Mouse (Mus musculus) hindbrain, embryonic 12.5 days (tissue): Measurements from ENCODE around the gene Pla2g7. TPM values are rescaled to one million over a fixed set of nuclear protein-coding genes. Genes with fewer than 3 reads are reported as not detected.
"Not testable (repeated sequence)": the region's sequence is repeated elsewhere in the genome, so short reads cannot be mapped to it uniquely, and the experiment has no call there.

Experiments
- ATAC-seq: fragments of 200-750 bp; cut with Nextera tagmentation; 2 replicates; pipeline ENCODE4 v1.8.0; 2017; ENCODE audit warnings: moderate TSS enrichment; ENCODE audit not compliant: low FRiP score
- H3K27ac ChIP-seq: fragments of 300-500 bp; sonication (generic); 2 replicates; pipeline ENCODE4 v1.5.1; 2016; ENCODE audit warnings: mild to moderate bottlenecking
- H3K27me3 ChIP-seq: fragments of 300-500 bp; sonication (generic); 2 replicates; pipeline ENCODE4 v1.6.1; 2016; ENCODE audit warnings: mild to moderate bottlenecking
- H3K36me3 ChIP-seq: fragments of 300-500 bp; sonication (generic); 2 replicates; pipeline ENCODE4 v1.6.1; 2016; ENCODE audit warnings: mild to moderate bottlenecking
- H3K4me1 ChIP-seq: fragments of 300-500 bp; sonication (generic); 2 replicates; pipeline ENCODE4 v1.6.1; 2016
- H3K4me2 ChIP-seq: fragments of 300-500 bp; sonication (generic); replicated peaks from 2 replicates; pipeline ENCODE4 v1.6.1; 2016; ENCODE audit warnings: mild to moderate bottlenecking
- H3K4me3 ChIP-seq: fragments of 300-500 bp; sonication (generic); 2 replicates; pipeline ENCODE4 v1.5.1; 2016; ENCODE audit warnings: mild to moderate bottlenecking
- H3K9ac ChIP-seq: fragments of 300-500 bp; sonication (generic); 2 replicates; pipeline ENCODE4 v1.6.1; 2016; ENCODE audit warnings: mild to moderate bottlenecking, moderate library complexity
- H3K9me3 ChIP-seq: fragments of 300-500 bp; sonication (generic); replicated peaks from 2 replicates; pipeline ENCODE4 v1.6.1; 2016; ENCODE audit warnings: mild to moderate bottlenecking
- WGBS: fragments of 180-500 bp; shearing (Covaris S2); methylation state at CpG from one replicate; pipeline ENCODE4 v1.1.7; 2016; 5-methylcytosine and 5-hydroxymethylcytosine counted together
- polyA plus RNA-seq: library from polyadenylated mRNA; unstranded; fragments of >200 nt; fragmentation: Nextera tagmentation; extraction: Ambion mirVana; gene quantifications from 2 replicates; pipeline ENCODE4 v1.2.1, GENCODE M21; 2016

Gene Pla2g7
- polyA plus RNA-seq = 19.5 and 21.0 TPM in 2 replicates

- Histone ChIP-seq H3K36me3 (no peaks in the 10 kb centered on the region), H3K27ac (0 out of 2 replicates have a peak within 1 kb of the TSS, but pooled peaks have one; percentile 4), H3K4me3 (peak within 1 kb of the TSS; percentile 40), H3K27me3 (peaks cover 4% of the 10 kb centered on the region; the same call in 1 of the 2 replicates), H3K4me1 (peaks cover 6% of the 10 kb centered on the region), H3K9ac (peak within 1 kb of the TSS; percentile 57), H3K4me2 (peak within 1 kb of the TSS; percentile 69), H3K9me3 (no peaks in the 10 kb centered on the region)
- WGBS = 1% methylated on average over 34 of the region's 34 CpGs
- peak; percentile 86 for ATAC-seq
Observed at GRCm38 (mm10) chr17:43567992-43568888, at the start of gene Pla2g7. Gene Pla2g7, plus strand, starts transcription at chr17:43568098.

GRCm38 (mm10) chr17:43518644-43519409 is 49.1 kb upstream of the Pla2g7 start:
- no peaks in the 10 kb centered on the region for H3K27me3 ChIP-seq
- H3K4me2 ChIP-seq = no peak overlapping the region
- peak; percentile 72 for ATAC-seq
- no peak overlapping the region for H3K27ac ChIP-seq
- no peak overlapping the region for H3K4me3 ChIP-seq
- H3K9ac ChIP-seq = no peak overlapping the region
- H3K36me3 ChIP-seq = no peaks in the 10 kb centered on the region
- peaks cover 7% of the 10 kb centered on the region; the same call in 1 of the 2 replicates for H3K9me3 ChIP-seq
- H3K4me1 ChIP-seq = no peaks in the 10 kb centered on the region
- 31% methylated on average over 18 of the region's 18 CpGs for WGBS

DNA sequence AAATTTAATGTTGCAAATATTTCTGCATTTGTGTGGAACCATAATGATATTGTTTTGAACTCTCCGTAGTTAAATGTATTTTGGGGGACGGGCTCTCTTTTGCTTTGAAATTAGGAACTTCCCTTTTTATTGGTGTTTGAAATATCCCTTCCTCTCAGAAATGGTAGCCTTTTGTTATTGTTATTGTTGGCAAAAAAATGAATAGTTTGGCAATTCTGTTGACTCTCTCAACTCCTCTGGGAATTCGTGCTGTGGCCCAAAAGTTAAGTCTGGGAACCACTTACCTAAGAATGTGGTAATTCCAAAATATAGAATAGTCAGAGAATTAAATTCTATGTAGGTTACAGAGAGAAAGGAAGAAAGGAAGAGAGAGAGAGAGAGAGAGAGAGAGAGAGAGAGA is 47.7 kb upstream of the Pla2g7 start:
- H3K4me1 ChIP-seq = no peaks in the 10 kb centered on the region
- H3K27ac ChIP-seq = no peak overlapping the region
- H3K9ac ChIP-seq = no peak overlapping the region
- no peaks in the 10 kb centered on the region for H3K27me3 ChIP-seq
- no peaks in the 10 kb centered on the region for H3K36me3 ChIP-seq
- ATAC-seq = no peak
- H3K9me3 ChIP-seq = no peaks in the 10 kb centered on the region
- no peak overlapping the region for H3K4me3 ChIP-seq
- H3K4me2 ChIP-seq = no peak overlapping the region
- WGBS = 88% methylated on average over 3 of the region's 3 CpGs

GRCm38 (mm10) chr17:43530507-43530906 is 37.4 kb upstream of the Pla2g7 start:
- Histone ChIP-seq H3K9me3 (no peaks in the 10 kb centered on the region), H3K36me3 (no peaks in the 10 kb centered on the region), H3K27me3 (no peaks in the 10 kb centered on the region), H3K4me1 (peaks cover 6% of the 10 kb centered on the region), H3K9ac (no peak overlapping the region), H3K4me3 (no peak overlapping the region), H3K4me2 (no peak overlapping the region), H3K27ac (no peak overlapping the region)
- ATAC-seq = no peak
- WGBS = 89% methylated on average over 2 of the region's 2 CpGs

- no peaks in the 10 kb centered on the region for H3K27me3 ChIP-seq
- H3K4me1 ChIP-seq = peaks cover 6% of the 10 kb centered on the region
- H3K4me3 ChIP-seq = no peak overlapping the region
- ATAC-seq = no peak
- no peaks in the 10 kb centered on the region for H3K9me3 ChIP-seq
- no peaks in the 10 kb centered on the region for H3K36me3 ChIP-seq
- 90% methylated on average over 4 of the region's 4 CpGs for WGBS
- H3K4me2 ChIP-seq = no peak overlapping the region
- no peak overlapping the region for H3K9ac ChIP-seq
- H3K27ac ChIP-seq = no peak overlapping the region
Observed at GRCm38 (mm10) chr17:43531192-43531591, 36.7 kb upstream of the Pla2g7 start.

DNA sequence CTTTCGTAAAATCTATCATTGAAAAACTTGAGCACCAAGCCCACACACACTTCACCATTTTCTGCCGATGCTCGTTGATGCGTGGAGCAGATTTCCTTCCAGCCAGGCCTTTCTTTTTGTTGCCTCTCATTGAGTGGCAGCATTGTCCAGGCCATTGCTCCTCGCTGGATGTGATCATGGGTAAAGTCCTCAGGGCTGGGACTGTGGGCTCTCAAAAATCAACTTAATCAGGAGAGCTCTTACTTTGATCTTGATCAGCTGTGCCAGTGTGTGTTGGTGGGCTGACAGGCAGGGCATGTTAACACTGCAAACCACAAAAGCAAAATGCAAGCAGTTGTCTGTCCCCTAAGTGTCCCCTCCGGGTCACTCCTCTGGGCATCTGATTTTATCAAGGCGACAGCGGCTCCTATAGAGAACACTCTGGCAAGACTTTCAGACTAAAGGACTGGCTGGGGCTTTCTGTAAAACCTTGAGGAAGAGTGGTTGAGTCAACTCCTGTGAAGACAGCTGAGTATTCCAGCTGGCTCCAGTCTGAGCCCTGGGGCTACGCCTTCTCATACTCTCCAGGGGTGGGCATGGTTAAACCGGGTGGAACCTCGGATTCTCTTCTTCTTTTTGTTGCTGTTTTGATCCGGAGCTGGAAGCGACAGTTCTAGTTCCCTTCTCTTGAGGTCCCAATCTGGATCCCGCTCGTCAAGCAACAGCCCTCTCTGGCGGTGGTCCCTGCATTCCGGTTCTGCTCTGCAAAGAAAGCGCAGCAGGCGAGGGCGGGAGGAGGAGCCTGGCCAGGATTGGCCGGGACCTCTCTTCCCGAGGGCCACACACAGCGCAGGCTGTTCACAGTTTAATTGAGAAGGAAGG is 33.3 kb upstream of the Pla2g7 start:
- Histone ChIP-seq H3K36me3 (no peaks in the 10 kb centered on the region), H3K27me3 (no peaks in the 10 kb centered on the region), H3K4me1 (peaks cover 6% of the 10 kb centered on the region), H3K4me3 (peak overlapping the region; percentile 20), H3K4me2 (peak overlapping the region; percentile 42), H3K9ac (no peak overlapping the region), H3K27ac (no peak overlapping the region), H3K9me3 (no peaks in the 10 kb centered on the region)
- 6% methylated on average over 23 of the region's 23 CpGs for WGBS
- ATAC-seq = peak; percentile 73

DNA sequence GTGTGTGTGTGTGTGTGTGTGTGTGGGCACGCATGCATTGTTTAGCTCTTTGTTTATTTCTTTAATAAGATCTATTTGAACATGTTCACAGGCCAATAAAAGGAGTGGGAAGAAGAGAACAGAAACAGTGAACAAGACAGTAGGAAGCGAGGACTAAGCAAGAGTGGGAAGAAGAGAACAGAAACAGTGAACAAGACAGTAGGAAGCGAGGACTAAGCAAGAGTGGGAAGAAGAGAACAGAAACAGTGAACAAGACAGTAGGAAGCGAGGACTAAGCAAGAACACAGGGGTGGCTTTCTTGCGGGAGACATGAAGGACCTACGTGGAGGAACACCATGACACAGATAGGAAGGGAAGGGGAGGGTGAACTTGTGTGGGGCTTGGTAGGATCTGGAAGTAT is 31.1 kb upstream of the Pla2g7 start:
- H3K36me3 ChIP-seq, H3K4me3 ChIP-seq, ATAC-seq, H3K27me3 ChIP-seq, H3K9me3 ChIP-seq, H3K4me1 ChIP-seq, H3K27ac ChIP-seq, H3K9ac ChIP-seq, H3K4me2 ChIP-seq: not testable (repeated sequence)
- 90% methylated on average over 6 of the region's 6 CpGs for WGBS

- Histone ChIP-seq H3K27me3 (no peaks in the 10 kb centered on the region), H3K4me2 (no peak overlapping the region), H3K9me3 (no peaks in the 10 kb centered on the region), H3K27ac (no peak overlapping the region), H3K36me3 (no peaks in the 10 kb centered on the region), H3K9ac (no peak overlapping the region), H3K4me1 (peaks cover 6% of the 10 kb centered on the region), H3K4me3 (no peak overlapping the region)
- WGBS = 96% methylated on average over 3 of the region's 3 CpGs
- no peak for ATAC-seq
Observed at GRCm38 (mm10) chr17:43538767-43539166, 29.1 kb upstream of the Pla2g7 start.

DNA sequence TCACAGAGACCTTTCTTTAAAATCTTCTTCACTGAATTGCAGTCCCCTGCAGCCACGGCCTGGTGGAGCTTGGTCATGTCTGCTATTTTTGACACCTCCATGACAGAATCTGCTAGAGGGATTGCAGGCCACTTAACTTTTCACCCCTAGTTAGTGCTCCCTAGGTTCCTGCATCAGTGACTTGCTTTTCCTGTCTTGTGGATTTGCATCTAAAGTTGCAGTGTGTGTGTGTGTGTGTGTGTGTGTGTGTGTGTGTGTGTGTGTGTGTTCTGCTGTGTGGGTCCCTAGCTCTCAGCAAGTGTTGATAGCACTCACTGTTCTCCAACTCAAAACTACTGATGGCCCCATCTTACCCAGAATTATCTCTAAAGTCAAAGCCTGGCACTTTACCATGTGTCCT is 24.4 kb upstream of the Pla2g7 start, which contains the start of gene Ankrd66:
Ankrd66 (minus strand) TSS at position 101 of the 400 bp plus-strand sequence.
- H3K4me2 ChIP-seq = no peak within 1 kb of the TSS
- no peaks in the 10 kb centered on the region for H3K4me1 ChIP-seq
- WGBS = 82% methylated on average over 1 of the region's 1 CpGs
- H3K9me3 ChIP-seq = no peaks in the 10 kb centered on the region
- H3K27ac ChIP-seq = no peak within 1 kb of the TSS
- no peak for ATAC-seq
- no peaks in the 10 kb centered on the region for H3K27me3 ChIP-seq
- no peak within 1 kb of the TSS for H3K4me3 ChIP-seq
- no peaks in the 10 kb centered on the region for H3K36me3 ChIP-seq
- no peak within 1 kb of the TSS for H3K9ac ChIP-seq

GRCm38 (mm10) chr17:43544040-43544439 is 23.9 kb upstream of the Pla2g7 start:
- 92% methylated on average over 4 of the region's 4 CpGs for WGBS
- ATAC-seq = no peak

DNA sequence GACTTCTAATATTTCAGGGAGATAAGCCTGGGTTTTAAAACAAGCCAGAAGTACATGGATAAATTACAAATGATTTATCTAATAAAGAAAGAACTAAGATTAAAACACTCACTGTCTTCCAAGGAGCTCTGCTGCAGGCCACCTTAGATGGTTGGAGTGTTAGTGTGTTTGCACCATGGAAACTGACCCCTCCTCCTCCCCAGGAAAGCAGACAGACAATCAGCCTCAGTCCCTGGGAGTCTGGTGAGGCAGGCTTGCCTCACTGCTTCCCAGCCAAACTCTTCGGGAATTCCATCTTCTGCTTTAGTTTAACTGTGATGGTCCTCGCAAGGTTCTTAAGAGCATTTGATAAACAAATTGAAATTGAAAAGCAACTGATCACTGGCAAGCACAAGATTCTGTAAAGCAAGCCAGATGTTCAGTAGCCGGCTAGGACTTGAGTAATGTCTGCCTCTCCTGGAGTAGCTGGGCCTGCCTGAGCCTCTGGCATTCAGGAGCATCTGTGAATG is 16.7 kb upstream of the Pla2g7 start:
- Histone ChIP-seq H3K4me2 (no peak overlapping the region), H3K9ac (no peak overlapping the region), H3K4me3 (no peak overlapping the region), H3K27ac (no peak overlapping the region), H3K27me3 (no peaks in the 10 kb centered on the region), H3K9me3 (no peaks in the 10 kb centered on the region), H3K36me3 (no peaks in the 10 kb centered on the region), H3K4me1 (0 out of 2 replicates have a peak, but pooled peaks cover 4% of the 10 kb centered on the region)
- WGBS = 27% methylated on average over 3 of the region's 3 CpGs
- ATAC-seq = no peak

More at GRCm38 (mm10) chr17:43544040-43544439, 23.9 kb upstream of the Pla2g7 start:
- H3K27me3 ChIP-seq = no peaks in the 10 kb centered on the region
- H3K27ac ChIP-seq = no peak overlapping the region
- H3K4me3 ChIP-seq = no peak overlapping the region
- no peak overlapping the region for H3K9ac ChIP-seq
- H3K9me3 ChIP-seq = no peaks in the 10 kb centered on the region
- H3K36me3 ChIP-seq = no peaks in the 10 kb centered on the region
- H3K4me1 ChIP-seq = no peaks in the 10 kb centered on the region
- no peak overlapping the region for H3K4me2 ChIP-seq
